Mouse (Mus musculus) skeletal muscle tissue, adult 2 months (tissue): Measurements from ENCODE around the gene Vmn1r39.
"Not testable (repeated sequence)": the region's sequence is repeated elsewhere in the genome, so short reads cannot be mapped to it uniquely, and the experiment has no call there.

Source experiments
- DNase-seq: peaks from one replicate; pipeline ENCODE4 v3.0.0-alpha.2; 2012; ENCODE audit warnings: low read depth, low spot score

Vmn1r39 gene

DNA sequence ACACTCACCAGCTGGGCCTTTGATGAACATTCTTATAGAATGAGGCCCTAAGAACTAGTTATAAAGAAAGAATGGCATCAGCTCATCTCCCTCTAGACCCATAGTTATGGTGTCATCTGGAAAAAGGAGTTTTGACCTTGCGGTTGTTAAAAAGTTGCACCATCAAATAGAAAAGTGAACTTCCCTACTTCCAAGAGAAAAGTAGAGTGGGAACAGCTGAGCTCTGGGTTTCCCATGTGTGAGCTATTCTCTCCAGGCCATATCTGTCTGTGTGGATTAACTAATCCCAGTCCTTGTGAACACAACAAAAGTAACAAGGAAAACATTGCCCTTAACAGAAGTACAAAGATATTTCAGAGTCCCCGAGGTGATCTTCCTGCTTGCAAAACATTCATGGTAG is at the start of gene Vmn1r39:
Gene Vmn1r39 (minus strand): TSS at position 101 of the 400 bp plus-strand sequence.
- DNase-seq: no peak

DNA sequence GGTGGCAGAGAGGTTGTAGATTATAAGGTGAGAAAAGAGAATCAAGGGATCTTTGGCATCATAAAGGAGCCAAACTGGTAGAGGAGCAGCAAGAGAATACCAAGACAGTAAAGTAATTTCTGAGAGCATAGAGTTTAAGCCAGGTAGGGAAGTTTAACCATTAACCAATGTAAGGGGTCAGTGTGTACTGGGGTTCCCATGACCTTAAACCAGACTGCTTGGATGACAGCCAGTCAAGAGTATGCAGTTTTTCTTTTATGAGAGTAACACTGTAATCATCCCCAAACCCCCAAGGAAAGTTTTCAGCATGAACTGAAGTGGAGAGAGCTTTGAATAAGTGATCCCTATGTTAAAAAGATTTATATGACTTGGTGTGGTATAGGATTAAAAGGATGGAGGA is 49.0 kb upstream of the Vmn1r39 start:
- DNase-seq: no peak

DNA sequence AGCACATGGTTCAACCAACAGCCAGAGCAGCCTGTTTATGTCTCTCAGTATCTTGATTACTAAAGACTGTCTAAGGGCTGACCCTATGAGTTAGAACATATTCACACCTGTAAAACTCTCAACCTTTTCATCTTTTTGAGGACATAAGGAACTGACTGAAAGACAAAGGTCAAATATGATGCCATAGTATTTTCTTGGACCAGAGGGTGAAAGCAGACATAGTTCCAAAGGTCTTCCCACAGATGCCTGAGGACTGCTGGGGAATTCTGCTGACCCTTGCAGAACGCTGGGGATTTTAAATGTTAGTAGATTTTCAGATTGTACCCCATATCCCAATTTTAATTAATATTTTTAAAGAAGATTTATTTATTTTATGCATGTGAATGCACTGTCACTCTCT is 47.9 kb upstream of the Vmn1r39 start:
- no peak for DNase-seq

DNA sequence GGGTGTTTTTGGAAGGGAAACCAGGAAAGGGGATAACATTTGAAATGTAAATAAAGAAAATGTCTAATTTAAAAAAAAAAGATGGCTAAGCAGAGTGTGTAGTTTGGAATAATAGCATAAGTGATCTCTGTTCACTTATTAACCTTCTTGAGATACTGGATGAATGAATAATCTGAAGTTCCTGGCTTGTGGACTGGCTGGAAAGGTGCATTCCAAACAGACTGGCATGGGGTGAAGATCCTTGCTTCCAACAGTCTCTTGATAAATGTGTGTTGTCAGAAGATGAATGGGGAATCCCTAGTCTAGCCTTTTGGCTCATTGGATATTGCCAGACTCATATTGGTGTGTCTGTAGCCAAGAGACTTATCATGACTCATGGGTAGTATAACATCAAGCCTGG is 45.8 kb upstream of the Vmn1r39 start:
- no peak for DNase-seq

DNA sequence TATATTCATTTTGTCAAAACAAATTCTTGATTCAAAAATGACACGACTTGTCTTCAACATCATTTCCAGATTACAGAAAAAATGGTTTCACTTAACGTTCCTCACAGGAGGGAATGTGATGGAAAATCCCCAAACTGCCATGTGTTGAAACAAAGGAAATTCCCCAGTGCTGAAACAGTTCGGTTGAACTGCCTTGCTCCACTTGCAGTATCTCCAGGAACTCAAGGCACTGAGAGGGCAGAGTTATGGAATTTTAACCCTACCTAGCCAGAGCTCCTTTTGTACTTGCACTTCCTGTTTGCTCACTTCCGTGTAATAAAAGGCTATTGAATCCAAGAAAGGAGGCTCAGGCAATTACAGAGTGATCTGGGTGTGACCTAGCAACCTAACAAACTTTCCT is 38.5 kb upstream of the Vmn1r39 start:
- no peak for DNase-seq

DNA sequence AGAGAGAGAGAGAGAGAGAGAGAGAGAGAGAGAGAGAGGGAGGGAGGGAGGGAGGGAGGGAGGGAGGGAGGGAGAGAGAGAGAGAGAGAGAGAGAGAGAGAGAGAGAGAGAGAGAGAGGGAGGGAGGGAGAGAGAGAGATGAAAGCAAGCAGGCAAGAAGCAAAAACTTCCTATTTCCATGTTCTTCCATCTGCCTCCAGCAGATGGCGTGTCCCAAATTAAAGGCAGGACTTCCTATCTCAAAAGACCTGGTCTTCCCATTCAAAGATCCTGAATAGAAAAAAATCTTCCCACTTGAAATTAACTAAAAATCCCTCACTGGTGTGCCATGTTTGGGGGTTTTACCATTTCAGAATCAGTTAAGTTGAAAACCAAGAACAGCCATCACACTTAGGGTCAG is 30.2 kb upstream of the Vmn1r39 start:
- DNase-seq: peak; percentile 13

DNA sequence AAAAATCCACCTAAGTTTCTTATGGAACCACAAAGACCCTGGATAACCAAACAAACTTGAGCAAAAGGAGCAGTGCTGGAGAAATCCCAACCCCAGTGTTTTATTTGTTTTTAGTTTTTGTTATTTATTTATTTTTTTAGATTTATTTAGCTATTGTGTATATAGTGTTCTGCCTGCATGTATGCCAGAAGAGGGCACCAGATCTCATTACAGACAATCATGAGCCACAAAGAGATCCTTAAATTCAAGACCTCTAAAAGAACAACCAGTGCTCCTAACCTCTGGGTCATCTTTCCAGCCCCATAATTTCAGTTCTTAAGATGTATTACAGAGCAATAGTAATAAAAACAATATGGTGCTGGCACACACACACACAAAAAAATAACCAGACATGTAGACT is 26.5 kb upstream of the Vmn1r39 start:
- no peak for DNase-seq

DNA sequence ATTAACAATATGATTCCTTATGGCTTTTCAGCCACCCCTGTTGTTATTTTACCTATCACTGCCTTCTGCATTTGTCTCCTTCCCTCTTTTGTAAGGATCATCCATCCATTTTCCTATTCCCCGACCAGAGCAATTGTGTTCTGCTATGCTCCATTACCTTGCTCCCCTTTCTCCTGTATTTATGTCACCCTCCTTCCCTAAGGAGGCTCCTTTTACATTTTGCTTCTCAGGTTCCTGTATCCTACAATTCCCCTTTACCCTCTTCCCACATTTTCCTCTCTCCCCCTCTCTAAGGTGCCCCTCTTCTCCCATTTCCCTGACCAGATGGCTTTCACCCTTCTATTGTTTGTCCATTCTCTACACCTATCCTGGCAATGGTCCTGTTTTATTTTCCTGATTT is 4.1 kb downstream of the Vmn1r39 start:
- no peak for DNase-seq

DNA sequence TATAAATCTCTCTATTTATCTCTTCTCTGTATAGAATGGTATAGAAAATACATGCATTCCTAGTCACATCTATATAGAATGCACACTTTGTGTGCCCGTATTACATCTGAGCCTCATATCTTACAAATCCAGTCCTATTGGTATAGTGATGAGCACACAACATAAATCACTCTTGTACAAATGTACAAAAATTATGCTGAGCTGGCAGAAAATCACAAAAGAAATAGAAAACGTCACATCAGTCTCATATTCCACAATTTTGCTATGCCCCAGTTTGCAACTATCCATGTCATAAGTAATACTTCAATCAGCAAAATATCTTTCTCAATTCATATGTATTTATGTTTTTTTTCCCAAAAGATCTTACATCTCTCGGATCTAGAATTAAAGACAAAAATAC is 4.7 kb downstream of the Vmn1r39 start:
- DNase-seq: no peak

DNA sequence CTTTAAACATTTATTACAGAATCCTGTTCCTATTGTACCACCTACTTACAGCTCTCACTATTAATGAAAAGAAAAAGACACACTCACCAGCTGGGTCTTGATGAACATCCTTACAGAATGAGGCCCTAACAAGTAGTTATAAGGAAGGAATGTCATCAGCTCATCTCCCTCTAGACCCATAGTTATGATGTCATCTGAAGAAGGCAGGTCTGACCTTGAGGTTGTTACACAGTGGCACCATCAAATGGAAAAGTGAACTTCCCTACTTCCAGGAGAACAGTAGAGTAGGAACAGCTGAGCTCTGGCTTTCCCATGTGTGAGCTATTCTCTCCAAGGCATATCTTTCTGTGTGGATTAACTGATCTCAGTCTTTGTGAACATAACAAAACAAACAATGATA is 27.9 kb downstream of the Vmn1r39 start, which contains the start of gene Vmn1r38:
Gene Vmn1r38 (minus strand): TSS at position 101 of the 400 bp plus-strand sequence.
- not testable (repeated sequence) for DNase-seq
